Mouse (Mus musculus) lung, adult 2 months (tissue): ENCODE data around the gene 1700122O11Rik.

Experiments used
- CTCF ChIP-seq: fragments of 200-500 bp; IDR thresholded peaks from 2 replicates; pipeline ENCODE4 v1.5.1; 2011; ENCODE audit warnings: mild to moderate bottlenecking, low read length, control low read depth; ENCODE audit not compliant: insufficient read depth
- POLR2A ChIP-seq: fragments of 200-500 bp; IDR thresholded peaks from 2 replicates; pipeline ENCODE4 v1.6.1; 2011; ENCODE audit warnings: low read depth, mild to moderate bottlenecking, control low read depth, low read length, borderline replicate concordance; ENCODE audit errors: extremely low read depth

DNA sequence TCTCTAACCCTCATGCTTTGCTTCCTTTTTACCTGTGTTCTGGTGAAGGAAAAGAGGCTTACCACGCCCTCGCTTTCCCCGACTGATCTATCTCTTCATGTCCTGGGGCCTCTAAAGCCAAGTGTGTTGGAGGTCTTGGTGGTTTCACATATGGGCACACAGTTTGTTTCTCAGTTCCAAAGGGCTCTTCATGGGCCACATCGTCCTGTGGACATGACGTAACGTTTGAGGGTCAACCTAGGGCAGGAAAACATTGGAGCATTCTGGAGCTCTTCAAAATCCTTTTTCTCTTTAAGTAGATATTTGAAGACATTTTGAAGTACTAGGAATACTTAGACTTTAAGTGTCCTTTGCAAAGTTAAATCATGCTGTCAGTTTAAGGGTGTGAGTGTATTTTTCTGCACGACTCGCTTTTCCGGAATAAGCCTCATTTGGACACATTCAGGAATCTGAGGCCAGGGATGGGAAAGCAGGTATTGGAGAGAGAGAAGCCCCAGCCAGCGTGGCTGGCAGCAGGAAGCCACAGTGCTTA is 29.1 kb upstream of the 1700122O11Rik start:
- no peak for TF ChIP-seq CTCF
- no peak for TF ChIP-seq POLR2A
